Mouse (Mus musculus): ENCODE measurements around the gene Arid1b. TPM values are rescaled to one million over a fixed set of nuclear protein-coding genes. Genes with fewer than 3 reads are reported as not detected.

Arid1b gene
- polyA plus RNA-seq, 1 experiment from 2014 or later = 17.4 TPM

GRCm38 (mm10) chr17:5252436-5252835, 258.3 kb downstream of the Arid1b start:
- no peak overlapping the region for H3K4me3 ChIP-seq
- H3K9ac ChIP-seq (replicated peaks) = no peak overlapping the region
- H3K9me3 ChIP-seq = no peaks in the 10 kb centered on the region
- 27% methylated on average over 3 of the region's 3 CpGs for WGBS
- no peaks in the 10 kb centered on the region for H3K36me3 ChIP-seq
- no peak for ATAC-seq (ENCODE audit: low FRiP score, low read depth)
- no peak overlapping the region for H3K27ac ChIP-seq (replicated peaks)
- peaks cover 25% of the 10 kb centered on the region for H3K27me3 ChIP-seq
- H3K4me2 ChIP-seq (replicated peaks) = no peak overlapping the region
- peaks cover 21% of the 10 kb centered on the region for H3K4me1 ChIP-seq

- H3K4me2 ChIP-seq (replicated peaks) = no peak overlapping the region
- 0 out of 2 replicates have a peak overlapping the region, but pooled peaks have one; percentile 16 for H3K9ac ChIP-seq (replicated peaks)
- H3K4me1 ChIP-seq = peaks cover 21% of the 10 kb centered on the region
- H3K27ac ChIP-seq (replicated peaks) = 0 out of 2 replicates have a peak overlapping the region, but pooled peaks have one; percentile 20
- no peaks in the 10 kb centered on the region for H3K9me3 ChIP-seq
- no peak overlapping the region for H3K4me3 ChIP-seq
- no peaks in the 10 kb centered on the region for H3K36me3 ChIP-seq
- 45% methylated on average over 16 of the region's 16 CpGs for WGBS
- ATAC-seq (ENCODE audit: low FRiP score, low read depth) = no peak
- H3K27me3 ChIP-seq = peaks cover 29% of the 10 kb centered on the region
These were observed 260.8 kb downstream of the Arid1b start for GRCm38 (mm10) chr17:5254717-5255617.

- no peaks in the 10 kb centered on the region for H3K36me3 ChIP-seq
- H3K27ac ChIP-seq (replicated peaks) = no peak overlapping the region
- peaks cover 29% of the 10 kb centered on the region for H3K27me3 ChIP-seq
- no peaks in the 10 kb centered on the region for H3K9me3 ChIP-seq
- 79% methylated on average over 2 of the region's 2 CpGs for WGBS
- H3K4me2 ChIP-seq (replicated peaks) = no peak overlapping the region
- H3K4me3 ChIP-seq = no peak overlapping the region
- ATAC-seq (ENCODE audit: low FRiP score, low read depth) = no peak
- H3K4me1 ChIP-seq = peaks cover 21% of the 10 kb centered on the region
- no peak overlapping the region for H3K9ac ChIP-seq (replicated peaks)
These were observed 261.4 kb downstream of the Arid1b start for GRCm38 (mm10) chr17:5255618-5255933.

- 63% methylated on average over 9 of the region's 9 CpGs for WGBS
- H3K4me3 ChIP-seq = no peak overlapping the region
- no peak overlapping the region for H3K4me2 ChIP-seq (replicated peaks)
- no peak overlapping the region for H3K27ac ChIP-seq (replicated peaks)
- 0 out of 2 replicates have a peak, but pooled peaks cover under 1% of the 10 kb centered on the region for H3K36me3 ChIP-seq
- no peaks in the 10 kb centered on the region for H3K9me3 ChIP-seq
- peaks cover 18% of the 10 kb centered on the region for H3K27me3 ChIP-seq
- ATAC-seq (ENCODE audit: low FRiP score, low read depth) = no peak
- peaks cover 33% of the 10 kb centered on the region for H3K4me1 ChIP-seq
- H3K9ac ChIP-seq (replicated peaks) = no peak overlapping the region
These were observed 264.8 kb downstream of the Arid1b start for GRCm38 (mm10) chr17:5258978-5259377.

- no peaks in the 10 kb centered on the region for H3K9me3 ChIP-seq
- H3K27me3 ChIP-seq = peaks cover 11% of the 10 kb centered on the region
- 90% methylated on average over 8 of the region's 8 CpGs for WGBS
- no peak overlapping the region for H3K4me3 ChIP-seq
- H3K27ac ChIP-seq (replicated peaks) = no peak overlapping the region
- no peak overlapping the region; the same call in 1 of the 2 replicates for H3K9ac ChIP-seq (replicated peaks)
- ATAC-seq (ENCODE audit: low FRiP score, low read depth) = no peak
- 0 out of 2 replicates have a peak, but pooled peaks cover 8% of the 10 kb centered on the region for H3K36me3 ChIP-seq
- no peak overlapping the region for H3K4me2 ChIP-seq (replicated peaks)
- H3K4me1 ChIP-seq = peaks cover 15% of the 10 kb centered on the region
These were observed 267.1 kb downstream of the Arid1b start for GRCm38 (mm10) chr17:5261131-5261651.

- Histone ChIP-seq H3K27ac (replicated peaks) (no peak overlapping the region), H3K4me3 (no peak overlapping the region), H3K4me2 (replicated peaks) (no peak overlapping the region), H3K36me3 (0 out of 2 replicates have a peak, but pooled peaks cover 8% of the 10 kb centered on the region), H3K9ac (replicated peaks) (no peak overlapping the region; the same call in 1 of the 2 replicates), H3K4me1 (peaks cover 12% of the 10 kb centered on the region), H3K9me3 (no peaks in the 10 kb centered on the region), H3K27me3 (peaks cover 8% of the 10 kb centered on the region; the same call in 1 of the 2 replicates)
- 78% methylated on average over 22 of the region's 22 CpGs for WGBS
- ATAC-seq (ENCODE audit: low FRiP score, low read depth) = no peak
These were observed 267.9 kb downstream of the Arid1b start for GRCm38 (mm10) chr17:5261874-5262605.

GRCm38 (mm10) chr17:5262788-5263187, 268.7 kb downstream of the Arid1b start:
- Histone ChIP-seq H3K27me3 (peaks cover 4% of the 10 kb centered on the region; the same call in 1 of the 2 replicates), H3K9ac (replicated peaks) (no peak overlapping the region), H3K4me2 (replicated peaks) (no peak overlapping the region), H3K27ac (replicated peaks) (no peak overlapping the region), H3K36me3 (0 out of 2 replicates have a peak, but pooled peaks cover 8% of the 10 kb centered on the region), H3K4me1 (peaks cover 19% of the 10 kb centered on the region), H3K9me3 (no peaks in the 10 kb centered on the region), H3K4me3 (no peak overlapping the region)
- 89% methylated on average over 4 of the region's 4 CpGs for WGBS
- no peak for ATAC-seq (ENCODE audit: low FRiP score, low read depth)

- Histone ChIP-seq H3K4me2 (replicated peaks) (no peak overlapping the region), H3K36me3 (0 out of 2 replicates have a peak, but pooled peaks cover 8% of the 10 kb centered on the region), H3K9me3 (no peaks in the 10 kb centered on the region), H3K4me1 (peaks cover 22% of the 10 kb centered on the region; the same call in 1 of the 2 replicates), H3K27me3 (no peaks in the 10 kb centered on the region), H3K9ac (replicated peaks) (no peak overlapping the region), H3K27ac (replicated peaks) (no peak overlapping the region), H3K4me3 (no peak overlapping the region)
- WGBS = 89% methylated on average over 3 of the region's 3 CpGs
- no peak for ATAC-seq (ENCODE audit: low FRiP score, low read depth)
These were observed 270.7 kb downstream of the Arid1b start for GRCm38 (mm10) chr17:5264783-5265182.

GRCm38 (mm10) chr17:5265615-5266014, 271.5 kb downstream of the Arid1b start:
- no peak for ATAC-seq (ENCODE audit: low FRiP score, low read depth)
- no peak overlapping the region for H3K4me3 ChIP-seq
- H3K4me2 ChIP-seq (replicated peaks) = no peak overlapping the region

GRCm38 (mm10) chr17:5267747-5268146, 273.6 kb downstream of the Arid1b start:
- Histone ChIP-seq H3K27me3 (no peaks in the 10 kb centered on the region), H3K36me3 (0 out of 2 replicates have a peak, but pooled peaks cover 8% of the 10 kb centered on the region), H3K27ac (replicated peaks) (no peak overlapping the region), H3K9me3 (no peaks in the 10 kb centered on the region), H3K4me3 (no peak overlapping the region), H3K4me1 (peaks cover 27% of the 10 kb centered on the region; the same call in 1 of the 2 replicates), H3K4me2 (replicated peaks) (no peak overlapping the region), H3K9ac (replicated peaks) (no peak overlapping the region)
- ATAC-seq (ENCODE audit: low FRiP score, low read depth) = no peak
- 71% methylated on average over 6 of the region's 6 CpGs for WGBS

More at GRCm38 (mm10) chr17:5265615-5266014, 271.5 kb downstream of the Arid1b start:
- Histone ChIP-seq H3K4me1 (peaks cover 23% of the 10 kb centered on the region; the same call in 1 of the 2 replicates), H3K27ac (replicated peaks) (no peak overlapping the region), H3K27me3 (no peaks in the 10 kb centered on the region), H3K9ac (replicated peaks) (no peak overlapping the region), H3K36me3 (0 out of 2 replicates have a peak, but pooled peaks cover 8% of the 10 kb centered on the region), H3K9me3 (no peaks in the 10 kb centered on the region)
- WGBS = 95% methylated on average over 6 of the region's 6 CpGs

- Histone ChIP-seq H3K4me3 (no peak overlapping the region), H3K27me3 (no peaks in the 10 kb centered on the region), H3K9me3 (no peaks in the 10 kb centered on the region), H3K4me2 (replicated peaks) (no peak overlapping the region), H3K9ac (replicated peaks) (no peak overlapping the region), H3K27ac (replicated peaks) (no peak overlapping the region), H3K36me3 (0 out of 2 replicates have a peak, but pooled peaks cover 5% of the 10 kb centered on the region), H3K4me1 (peaks cover 27% of the 10 kb centered on the region; the same call in 1 of the 2 replicates)
- 90% methylated on average over 10 of the region's 10 CpGs for WGBS
- no peak for ATAC-seq (ENCODE audit: low FRiP score, low read depth)
These were observed 275.2 kb downstream of the Arid1b start for GRCm38 (mm10) chr17:5269302-5269701.

Data from midbrain, embryonic 12.5 days (tissue).